Mouse (Mus musculus): Measurements from ENCODE around the gene Rbfox3. TPM values are rescaled to one million over a fixed set of nuclear protein-coding genes. Genes with fewer than 3 reads are reported as not detected.

The Rbfox3 gene
- total RNA-seq, 2 experiments from 2014 or later = 0.09 TPM; not detected in 1

DNA sequence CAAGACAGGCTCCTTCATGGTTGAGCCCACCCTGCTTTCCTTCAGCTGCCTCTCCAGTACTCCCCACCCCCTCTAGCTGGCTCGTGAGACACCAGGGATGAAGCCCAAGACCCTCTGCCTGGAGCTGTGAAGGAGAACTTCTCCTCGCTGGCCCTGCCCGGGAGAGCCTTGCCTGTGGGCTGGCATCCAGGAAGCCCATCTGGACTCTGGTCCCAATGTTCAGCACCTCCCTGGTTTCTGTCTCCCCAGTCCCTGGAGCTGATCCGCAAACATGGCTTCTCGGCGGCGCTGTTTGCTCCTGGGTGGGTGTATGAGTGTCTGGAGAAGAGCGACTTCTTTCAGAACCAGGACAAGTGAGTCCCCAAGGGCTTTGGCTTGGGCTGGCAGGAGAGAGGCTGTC is 427.2 kb downstream of the Rbfox3 start:
- no peak for DNase-seq (ENCODE audit: low spot score)

DNA sequence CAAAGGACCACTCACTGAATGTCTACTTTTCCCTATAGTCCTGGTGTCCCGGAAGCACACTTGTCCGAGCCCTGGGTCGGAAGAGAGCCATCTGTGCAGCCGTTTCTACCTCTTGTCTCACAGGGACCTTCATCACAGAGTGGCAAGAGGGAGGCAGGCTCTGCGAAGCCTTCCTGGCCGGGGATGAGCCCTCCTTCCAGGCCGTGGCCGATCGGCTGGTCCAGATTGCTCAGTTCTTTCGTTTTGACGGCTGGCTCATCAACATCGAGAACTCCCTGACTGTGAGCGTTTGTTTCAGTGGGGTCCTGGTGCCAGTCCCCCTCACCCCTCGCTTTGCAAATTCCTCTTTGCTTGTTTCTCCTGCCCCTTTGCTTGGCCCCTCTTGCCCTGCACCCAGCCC is 429.6 kb downstream of the Rbfox3 start:
- no peak for DNase-seq (ENCODE audit: low spot score)

DNA sequence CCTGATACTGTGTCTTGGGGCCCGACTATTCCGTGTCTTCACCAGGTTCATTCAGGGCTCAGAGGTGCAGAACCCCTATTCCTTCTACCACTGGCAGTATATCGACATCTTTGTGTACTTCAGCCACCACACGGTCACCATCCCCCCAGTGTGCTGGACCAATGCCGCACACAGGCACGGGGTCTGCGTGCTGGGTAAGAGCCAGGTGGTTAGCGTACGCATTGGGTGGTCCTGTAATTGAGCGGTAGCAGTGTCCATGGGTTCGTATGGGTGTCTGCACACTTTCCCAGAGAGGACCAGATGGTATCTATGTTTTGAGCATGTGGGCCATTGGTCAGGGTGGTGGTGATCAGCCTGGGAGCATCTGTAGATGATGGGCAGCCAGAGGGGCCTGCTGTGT is 430.2 kb downstream of the Rbfox3 start:
- DNase-seq (ENCODE audit: low spot score) = no peak

DNA sequence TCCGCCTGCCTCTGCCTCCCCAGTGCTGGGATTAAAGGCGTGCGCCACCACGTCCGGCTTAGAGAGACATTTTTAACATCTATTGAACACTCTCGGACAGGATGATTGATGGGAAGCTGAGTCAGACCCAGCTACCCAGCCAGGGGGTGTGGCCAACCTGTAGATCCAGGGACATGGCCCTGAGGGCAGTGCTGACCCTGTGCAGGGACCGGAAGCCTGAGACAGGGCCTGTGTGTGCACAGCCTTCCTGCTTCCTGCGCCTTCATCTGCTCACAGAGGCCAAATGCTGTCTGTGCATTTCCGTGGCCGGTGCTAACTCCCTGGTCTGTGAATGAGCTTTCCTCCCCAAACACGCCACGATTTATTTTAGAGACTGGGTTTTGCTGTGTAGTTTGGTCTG is 431.6 kb downstream of the Rbfox3 start:
- no peak for DNase-seq (ENCODE audit: low spot score)

DNA sequence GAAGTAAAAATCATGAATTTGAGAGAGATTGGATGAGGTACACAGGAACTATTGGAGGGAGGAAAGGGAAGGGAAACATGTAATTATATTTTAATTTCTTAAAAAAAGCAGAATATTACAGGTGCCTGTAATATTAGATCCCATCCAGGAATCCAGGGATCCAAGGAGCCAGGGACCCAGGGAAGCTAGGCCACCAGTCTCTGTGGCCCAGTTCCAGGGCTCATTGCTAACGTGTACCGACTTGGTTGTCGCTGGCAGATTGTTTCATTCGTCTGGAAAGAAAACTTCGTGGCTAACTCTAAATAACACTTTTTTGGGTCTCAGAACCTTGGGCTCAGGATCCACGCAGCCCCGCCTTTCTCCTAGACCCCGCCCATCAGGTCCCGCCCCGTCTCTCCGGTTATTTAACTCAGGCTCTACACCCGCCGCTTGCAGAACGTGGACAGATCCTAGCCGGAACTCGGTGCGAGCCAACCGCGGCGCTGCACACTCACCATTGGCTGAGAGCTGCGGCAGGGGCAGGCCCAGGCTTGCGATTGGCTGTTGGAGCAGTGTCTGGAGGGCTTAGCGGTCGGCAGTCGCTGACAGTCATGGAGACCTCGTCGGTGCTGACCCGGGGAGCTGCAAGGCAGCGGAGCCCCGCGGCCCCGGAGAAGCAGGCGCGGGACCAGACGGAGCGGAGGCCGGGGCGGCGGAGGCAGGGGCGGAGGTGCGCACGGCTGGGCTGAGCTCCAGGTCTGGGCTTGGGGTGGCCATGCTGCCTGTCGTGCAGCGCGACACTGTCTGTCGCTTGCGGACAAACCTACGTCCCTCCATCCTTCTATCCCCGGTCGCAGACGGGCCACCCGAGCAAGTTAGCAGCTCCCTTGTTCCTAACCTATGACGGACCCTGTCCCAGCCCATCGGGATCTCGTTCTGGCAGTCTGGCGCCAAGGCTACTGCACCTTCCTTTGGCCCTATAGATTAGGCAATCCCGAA is 434.7 kb downstream of the Rbfox3 start, which contains the start of gene Engase:
Engase (plus strand) TSS at position 434 of the 978 bp plus-strand sequence.
- DNase-seq (ENCODE audit: low spot score) = peak; percentile 97

DNA sequence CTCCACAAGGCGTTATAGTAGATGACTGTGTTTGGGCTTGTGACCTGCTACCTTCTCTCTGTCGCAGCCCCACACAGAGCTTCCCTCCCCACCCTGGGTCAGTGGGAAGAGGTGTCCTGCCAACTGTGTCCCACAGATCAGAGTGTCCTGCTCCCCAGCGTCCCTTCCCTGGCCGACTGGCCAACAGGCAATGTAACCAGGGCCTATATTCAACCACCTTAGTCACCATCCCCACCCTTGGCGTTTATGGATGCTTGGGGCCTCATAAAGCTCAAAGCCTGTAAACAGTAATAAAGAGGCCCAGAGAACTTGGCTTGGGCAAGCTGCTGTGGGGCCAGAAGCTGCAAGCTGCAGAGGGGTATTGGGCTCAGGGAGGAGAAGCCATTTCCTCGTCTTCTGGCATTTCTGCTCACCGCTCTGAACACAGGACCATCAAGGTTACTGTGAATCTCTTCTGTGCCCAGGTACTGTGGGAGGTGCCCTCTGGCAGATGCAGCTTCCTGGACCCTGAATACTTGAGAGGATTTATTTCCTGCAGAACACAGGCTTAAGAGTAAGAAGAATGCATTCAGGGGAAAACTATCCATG is 435.8 kb downstream of the Rbfox3 start:
- no peak for DNase-seq (ENCODE audit: low spot score)

DNA sequence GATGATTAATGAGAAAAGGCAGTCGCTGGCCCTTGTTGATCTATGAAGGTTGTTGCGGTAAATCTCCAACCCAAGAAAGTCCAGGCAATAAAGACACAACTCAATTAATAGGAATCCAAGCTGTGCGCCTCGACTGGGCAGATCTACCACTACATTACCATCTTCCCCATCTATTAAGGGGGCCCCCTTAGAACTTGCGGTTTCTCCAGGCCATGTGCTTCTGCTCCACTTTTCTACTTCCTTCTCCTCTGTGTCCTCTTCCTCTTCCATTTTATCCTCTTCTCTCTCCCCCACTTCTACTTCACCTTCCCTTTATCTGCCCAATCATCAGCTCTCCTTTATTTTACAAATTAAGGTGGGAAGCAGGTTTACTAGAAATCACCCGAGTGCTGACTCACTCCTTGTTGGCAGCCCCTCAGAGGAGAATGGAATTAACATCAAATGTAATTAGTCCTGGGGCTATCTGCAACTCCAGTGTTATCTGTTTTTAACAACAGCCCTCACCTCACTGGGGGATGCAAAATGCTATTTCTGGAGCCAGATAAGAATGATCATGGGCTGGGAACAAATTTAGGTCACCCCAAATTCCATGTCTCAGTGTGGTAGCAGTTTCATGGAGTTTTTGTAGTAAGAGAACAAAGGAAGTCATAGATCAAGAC is 437.4 kb downstream of the Rbfox3 start:
- DNase-seq (ENCODE audit: low spot score) = no peak

DNA sequence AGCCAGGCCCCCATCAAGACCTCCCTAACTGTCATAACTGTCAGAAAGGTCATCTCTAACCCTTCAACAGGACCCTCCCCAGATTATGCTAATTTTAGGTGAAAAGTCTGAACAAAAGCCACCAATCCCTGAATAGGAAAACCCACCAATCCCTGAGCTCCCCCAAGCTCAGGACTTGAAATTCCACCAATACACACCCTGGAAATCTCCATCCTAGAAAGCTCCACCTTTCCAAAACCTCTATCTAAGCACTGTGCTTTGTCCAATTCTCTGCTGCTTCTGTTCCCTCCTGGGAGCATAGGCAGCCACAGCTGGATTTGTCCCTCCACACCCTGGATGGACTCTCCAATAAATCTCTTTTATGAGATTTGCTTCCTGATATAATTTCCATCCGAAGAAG is 438.2 kb downstream of the Rbfox3 start:
- DNase-seq (ENCODE audit: low spot score) = no peak

DNA sequence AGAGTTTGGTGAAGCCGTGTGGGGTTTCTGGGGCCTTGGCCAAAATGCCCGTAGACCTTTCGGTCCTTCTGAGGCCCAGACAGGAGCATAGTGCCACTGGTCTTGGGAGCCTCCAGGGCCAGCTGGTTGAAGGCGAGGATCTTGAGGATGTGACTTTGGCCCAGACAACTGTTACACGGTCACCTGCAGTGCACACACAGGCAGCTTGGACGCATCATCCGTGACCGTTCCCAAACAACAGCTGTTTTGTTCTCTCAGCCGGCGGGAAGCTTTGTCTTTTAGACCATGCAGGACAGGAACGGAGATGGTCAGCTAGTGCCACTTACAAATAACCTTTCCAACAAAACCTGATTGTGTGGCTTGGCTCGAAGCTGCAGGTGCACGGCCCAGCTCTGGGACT is 439.7 kb downstream of the Rbfox3 start:
- no peak for DNase-seq (ENCODE audit: low spot score)

DNA sequence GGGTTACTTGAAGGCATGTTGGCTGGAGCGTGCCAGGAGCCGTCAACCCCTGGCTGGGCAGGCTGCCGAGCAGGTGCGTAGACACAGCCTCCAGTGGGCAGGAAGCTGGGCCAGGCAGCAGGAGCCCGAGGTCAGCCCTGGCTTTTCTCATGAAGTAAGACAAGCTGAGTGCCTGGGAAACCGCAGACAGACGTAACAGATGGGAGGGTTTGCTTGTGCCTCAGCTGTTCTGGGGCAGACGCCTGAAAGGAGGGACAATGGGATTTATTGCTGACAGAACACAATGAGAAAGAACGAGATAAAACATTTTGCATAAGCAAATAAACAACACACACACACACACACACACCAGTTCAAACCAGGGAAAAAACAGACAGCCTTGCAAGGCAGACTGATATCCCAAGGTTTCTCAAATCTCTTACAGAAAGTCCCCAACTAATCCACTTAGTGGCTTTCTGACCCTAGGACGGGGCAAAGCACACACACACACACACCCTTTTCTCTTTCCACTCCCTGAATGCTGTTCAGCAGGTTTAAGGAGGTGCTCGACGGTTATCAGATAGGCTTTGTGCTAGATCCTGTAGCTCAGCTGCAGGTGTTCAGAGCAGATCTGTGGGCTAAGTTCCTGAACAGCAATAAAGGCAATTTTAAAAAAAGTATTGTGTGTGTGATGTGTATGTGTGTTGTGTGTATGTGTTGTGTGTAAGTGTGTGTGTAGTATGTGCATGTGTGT is 441.0 kb downstream of the Rbfox3 start:
- no peak for DNase-seq (ENCODE audit: low spot score)

DNA sequence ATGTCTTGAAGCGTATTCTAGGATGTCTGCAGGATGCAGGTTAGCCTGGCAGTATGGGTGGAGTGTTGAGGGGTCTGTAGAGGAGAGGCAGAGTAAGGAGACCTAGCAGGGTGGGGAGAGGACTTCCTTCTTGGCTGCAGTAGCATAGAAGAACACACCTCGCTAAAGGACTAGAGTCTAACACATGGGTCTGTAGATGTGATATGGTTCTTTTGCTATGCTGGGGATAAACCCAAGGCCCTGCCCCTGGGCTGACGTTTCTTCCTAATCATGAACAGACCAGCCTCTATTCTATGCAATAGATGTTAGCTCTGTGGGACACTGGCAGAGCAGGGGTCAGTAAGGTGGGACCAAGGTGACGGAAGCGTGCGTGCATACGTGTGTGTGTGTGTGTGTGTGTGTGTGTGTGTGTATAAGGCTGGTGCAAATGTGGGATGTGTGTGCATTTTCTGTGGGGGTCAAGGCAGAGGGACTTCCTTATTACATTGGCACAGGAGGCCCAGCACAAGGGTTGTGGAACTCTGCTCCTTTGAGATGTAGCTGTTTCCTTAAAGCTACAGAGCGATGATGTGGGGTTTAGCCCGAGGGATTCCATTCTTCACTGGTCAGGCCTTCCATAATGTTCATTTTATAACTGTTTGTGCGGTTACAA is 441.8 kb downstream of the Rbfox3 start:
- DNase-seq (ENCODE audit: low spot score) = no peak

DNA sequence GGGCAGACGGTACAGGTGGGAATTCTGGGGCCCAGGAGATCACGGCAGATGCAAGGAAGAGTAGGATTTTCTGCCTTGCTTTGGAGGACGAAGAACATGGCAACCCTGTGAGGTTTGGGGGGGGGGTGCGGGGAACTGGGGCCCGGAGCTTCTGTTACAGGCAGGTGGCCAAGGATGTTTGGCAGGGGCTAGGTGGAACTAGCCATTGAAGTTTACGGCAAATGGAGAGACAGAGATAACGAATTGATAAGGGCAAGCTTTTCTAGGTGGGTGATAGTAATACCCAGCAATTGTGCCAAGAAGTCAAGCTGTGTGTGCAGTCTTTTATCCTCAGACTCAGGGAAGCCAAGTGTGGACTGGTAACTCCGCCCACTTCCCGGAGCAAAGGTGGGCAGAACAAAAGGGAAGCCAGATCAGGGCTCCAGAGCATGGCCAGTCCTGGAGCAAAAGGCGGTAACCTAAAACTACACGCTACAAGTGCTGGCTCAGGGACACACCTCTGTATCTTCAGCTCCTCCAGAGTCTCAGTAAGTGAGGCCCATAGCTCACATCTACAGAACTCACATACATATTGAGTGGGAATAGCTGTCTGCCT is 443.9 kb downstream of the Rbfox3 start:
- no peak for DNase-seq (ENCODE audit: low spot score)

DNA sequence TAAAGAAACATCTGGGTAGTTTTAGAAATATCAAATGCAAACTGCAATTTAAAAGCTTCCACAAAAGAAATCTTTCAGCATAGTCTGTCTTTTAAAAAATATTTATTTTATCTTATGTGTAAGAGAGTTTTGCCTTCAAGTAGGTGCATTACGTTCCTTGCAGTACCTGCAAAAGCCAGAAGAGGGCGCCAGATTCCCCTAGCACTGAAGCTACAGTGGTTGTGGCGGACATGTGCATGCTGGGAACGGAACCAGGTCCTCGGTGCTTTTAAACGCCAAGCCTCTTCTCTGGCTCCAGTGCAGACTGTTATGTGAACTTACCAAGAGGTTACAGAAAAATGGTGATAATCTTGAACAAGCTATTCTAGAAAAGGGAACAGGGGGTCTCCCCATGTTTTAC is 451.1 kb downstream of the Rbfox3 start:
- no peak for DNase-seq (ENCODE audit: low spot score)

DNA sequence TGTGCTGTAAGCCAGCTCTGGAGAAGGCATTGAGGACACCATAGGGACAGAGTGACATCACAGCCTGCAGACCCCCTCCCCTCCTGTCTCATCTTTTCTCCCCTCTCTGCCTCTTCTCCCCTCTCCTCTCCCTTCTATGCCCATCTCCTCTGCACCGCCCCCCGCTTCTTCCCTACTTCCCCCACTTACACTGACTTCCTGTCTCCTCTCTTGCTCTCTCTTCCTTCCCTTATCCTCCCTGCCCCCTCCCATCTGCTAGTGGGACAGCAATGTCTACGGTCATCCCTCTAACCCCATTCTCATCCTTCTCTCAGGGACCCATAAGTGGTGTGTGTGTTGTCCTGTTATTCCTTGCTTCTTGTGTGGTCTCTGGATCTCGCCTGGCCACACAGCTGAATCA is 451.9 kb downstream of the Rbfox3 start:
- no peak for DNase-seq (ENCODE audit: low spot score)

DNA sequence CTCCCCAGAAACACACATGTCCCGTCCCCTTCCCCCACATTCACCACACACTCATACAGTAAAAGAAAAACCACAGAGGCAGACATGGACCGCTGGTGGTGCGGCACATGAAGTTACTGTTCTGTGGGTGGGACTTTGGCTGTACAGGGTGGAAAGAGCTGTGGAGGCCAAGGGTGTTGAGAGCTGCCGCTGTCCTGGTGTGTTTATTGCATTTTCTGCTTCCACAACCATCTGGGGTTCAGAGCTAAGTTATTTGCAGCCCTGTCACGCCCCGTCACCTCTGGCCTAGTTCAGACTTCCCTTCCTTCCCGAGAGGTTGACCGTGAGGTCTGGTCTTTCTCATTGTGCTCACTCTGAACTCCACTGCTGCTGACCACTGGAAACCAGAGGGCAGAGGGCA is 452.3 kb downstream of the Rbfox3 start:
- peak; percentile 53 for DNase-seq (ENCODE audit: low spot score)

DNA sequence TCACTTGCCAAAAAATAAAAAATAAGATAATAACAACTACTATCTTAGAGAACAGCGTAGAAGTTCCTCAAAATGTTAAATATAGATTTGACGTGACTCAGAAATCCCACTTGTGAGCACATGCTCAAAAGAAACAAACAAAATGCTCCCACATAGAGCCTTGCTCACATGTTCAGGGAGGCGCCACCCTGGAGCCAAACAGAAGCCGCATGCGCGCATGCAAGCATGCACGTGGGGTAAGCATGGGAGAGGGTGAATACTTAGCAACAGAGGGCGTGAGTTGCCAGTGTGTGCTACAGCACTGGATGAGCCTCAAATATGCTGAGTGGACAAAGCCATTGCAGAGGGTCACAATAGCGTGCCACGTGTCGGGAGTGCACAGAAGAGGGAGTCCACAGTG is 454.5 kb downstream of the Rbfox3 start:
- peak; percentile 49 for DNase-seq (ENCODE audit: low spot score)

DNA sequence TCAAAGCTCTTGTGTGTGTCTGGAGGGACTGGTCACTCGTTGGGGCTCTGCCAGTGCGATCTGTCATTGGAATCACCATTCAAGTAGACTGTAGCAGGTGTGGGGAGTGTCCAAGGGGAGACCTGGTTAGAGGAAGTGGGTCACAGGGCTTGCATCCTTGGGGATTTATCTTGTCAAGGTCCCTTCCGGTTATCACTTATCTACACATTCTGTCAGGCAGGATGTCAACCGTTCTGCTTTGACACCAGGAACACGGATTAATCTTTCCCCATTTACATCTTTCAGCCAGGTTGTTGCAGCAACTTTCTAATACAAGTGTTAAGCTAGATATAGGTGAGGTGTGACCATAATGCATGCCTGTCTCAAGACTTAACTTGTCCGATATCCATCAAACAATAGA is 455.6 kb downstream of the Rbfox3 start:
- no peak for DNase-seq (ENCODE audit: low spot score)

DNA sequence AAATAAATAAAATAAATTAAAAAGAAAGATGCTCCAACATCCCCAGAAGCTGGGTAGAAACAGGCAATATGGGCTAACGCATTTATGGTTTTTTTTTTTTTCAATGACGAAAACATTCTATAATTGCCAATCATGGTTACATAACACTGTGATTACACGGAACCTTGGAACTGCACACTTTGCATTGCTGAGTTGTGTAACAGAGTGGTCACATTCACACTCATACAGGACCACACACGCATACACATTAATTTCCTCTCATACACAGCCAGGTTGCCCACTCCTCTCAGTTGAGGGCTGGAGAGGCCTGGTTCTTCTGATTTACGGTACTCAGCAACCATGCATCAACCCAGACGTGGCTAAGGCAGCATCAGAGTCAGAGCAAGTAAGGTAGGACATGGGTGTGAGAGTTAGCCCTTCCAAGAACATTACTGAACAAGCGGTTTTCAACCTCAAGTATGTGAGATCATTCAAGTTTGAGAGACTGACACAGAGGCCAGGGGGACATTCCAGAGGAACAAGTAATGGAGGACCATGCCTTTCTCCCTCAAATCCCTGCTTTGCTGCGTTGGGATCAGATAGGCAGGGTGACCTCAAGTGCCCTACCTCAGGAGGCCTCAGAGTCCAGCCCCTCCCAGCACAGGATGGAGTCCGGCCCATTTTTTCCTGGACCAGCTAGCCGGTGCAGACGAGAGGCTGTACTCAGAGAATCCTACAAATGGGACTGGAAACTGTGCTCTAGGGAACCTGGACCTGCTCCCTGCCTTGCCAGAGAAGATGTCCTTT is 457.3 kb downstream of the Rbfox3 start:
- DNase-seq (ENCODE audit: low spot score) = peak; percentile 76

DNA sequence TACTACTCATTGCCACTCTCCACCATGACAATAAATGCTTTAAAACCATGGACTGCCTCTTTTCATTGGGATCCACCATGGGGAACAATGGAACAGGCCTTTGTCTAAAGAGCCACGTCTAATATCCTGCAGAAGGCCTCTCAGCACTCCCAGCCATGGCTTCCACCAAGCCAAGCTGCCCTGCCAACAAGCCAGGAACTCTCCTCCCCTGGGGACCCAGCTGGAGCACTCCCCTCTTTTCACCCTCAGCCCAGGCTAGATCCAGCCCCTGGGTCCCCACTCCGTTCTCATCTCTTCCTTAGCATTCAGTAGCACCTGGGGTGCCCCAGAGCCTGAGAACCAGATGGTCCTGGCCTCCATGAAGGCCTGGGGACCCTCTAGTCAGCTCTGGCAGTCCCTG is 458.4 kb downstream of the Rbfox3 start:
- peak; percentile 53 for DNase-seq (ENCODE audit: low spot score)

DNA sequence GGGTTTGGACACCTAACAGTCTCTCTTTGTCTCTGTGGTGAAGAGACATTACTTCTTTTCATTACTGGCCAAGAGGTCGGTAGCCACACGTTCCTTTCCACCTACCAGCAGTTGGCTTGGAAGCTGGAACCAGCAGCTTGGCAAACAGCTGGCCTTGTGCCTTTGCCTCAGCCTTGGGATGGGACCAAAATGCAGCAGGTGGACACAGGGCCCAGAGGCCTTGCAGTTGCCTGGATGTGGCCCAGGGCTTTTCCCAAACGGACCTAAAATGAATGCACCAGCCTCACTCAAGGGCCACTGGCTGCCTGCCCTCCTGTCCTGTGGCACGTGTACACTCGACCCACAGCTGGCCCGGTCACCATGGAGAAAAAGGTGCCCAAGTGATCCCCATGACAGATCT is 460.2 kb downstream of the Rbfox3 start:
- DNase-seq (ENCODE audit: low spot score) = no peak

Data from gastrocnemius, adult 18-20 months (tissue).